Mouse (Mus musculus) ES-Bruce4 (cell line): Measurements from ENCODE around the gene Car7. TPM values are rescaled to one million over a fixed set of nuclear protein-coding genes. Genes with fewer than 3 reads are reported as not detected.
A peak's percentile ranks its signal among the peaks of the same experiment; 100 is the strongest.

Experiments used
- H3K27ac ChIP-seq: 2 replicates; pipeline ENCODE4 v1.5.1; 2012; ENCODE audit warnings: low read length, inconsistent platforms; ENCODE audit not compliant: insufficient read depth
- H3K27me3 ChIP-seq: 2 replicates; pipeline ENCODE4 v1.6.1; 2012; ENCODE audit warnings: mild to moderate bottlenecking, low read length, inconsistent platforms; ENCODE audit not compliant: control insufficient read depth, poor library complexity, insufficient read depth, severe bottlenecking
- H3K36me3 ChIP-seq: 2 replicates; pipeline ENCODE4 v1.6.1; 2012; ENCODE audit warnings: inconsistent platforms, mild to moderate bottlenecking, low read length, moderate library complexity; ENCODE audit not compliant: control insufficient read depth, poor library complexity, insufficient read depth, severe bottlenecking
- H3K4me1 ChIP-seq: one replicate; pipeline ENCODE4 v1.8.1; 2011; ENCODE audit warnings: low read length; ENCODE audit not compliant: control insufficient read depth, insufficient read depth
- H3K4me3 ChIP-seq: 2 replicates; pipeline ENCODE4 v1.5.1; 2011; ENCODE audit warnings: low read depth, mild to moderate bottlenecking, low read length
- H3K9ac ChIP-seq: 2 replicates; pipeline ENCODE4 v1.6.1; 2012; ENCODE audit warnings: low read depth, mild to moderate bottlenecking, inconsistent platforms; ENCODE audit not compliant: poor library complexity, severe bottlenecking
- H3K9me3 ChIP-seq: replicated peaks from 2 replicates; pipeline ENCODE4 v1.6.1; 2012; ENCODE audit warnings: mild to moderate bottlenecking, low read length, inconsistent platforms; ENCODE audit not compliant: control insufficient read depth, poor library complexity, insufficient read depth, severe bottlenecking
- CTCF ChIP-seq: IDR thresholded peaks from one replicate; pipeline ENCODE4 v1.8.1; 2011; ENCODE audit warnings: low read depth, low read length
- EP300 ChIP-seq: IDR thresholded peaks from 2 replicates; pipeline ENCODE4 v1.6.1; 2011; ENCODE audit warnings: low read depth, low read length; ENCODE audit not compliant: insufficient read depth
- POLR2A ChIP-seq: IDR thresholded peaks from one replicate; pipeline ENCODE4 v1.8.1; 2011; ENCODE audit warnings: low read length; ENCODE audit not compliant: insufficient read depth
- polyA plus RNA-seq: library from polyadenylated mRNA; stranded (reverse); fragments of >200 nt; gene quantifications from 2 replicates; pipeline ENCODE4 v1.2.4, GENCODE M21; 2011; ENCODE audit warnings: low read depth; ENCODE audit not compliant: missing spikeins, insufficient read depth, insufficient read length

Gene Car7
- polyA plus RNA-seq, 1 experiment: 1.4 TPM

DNA sequence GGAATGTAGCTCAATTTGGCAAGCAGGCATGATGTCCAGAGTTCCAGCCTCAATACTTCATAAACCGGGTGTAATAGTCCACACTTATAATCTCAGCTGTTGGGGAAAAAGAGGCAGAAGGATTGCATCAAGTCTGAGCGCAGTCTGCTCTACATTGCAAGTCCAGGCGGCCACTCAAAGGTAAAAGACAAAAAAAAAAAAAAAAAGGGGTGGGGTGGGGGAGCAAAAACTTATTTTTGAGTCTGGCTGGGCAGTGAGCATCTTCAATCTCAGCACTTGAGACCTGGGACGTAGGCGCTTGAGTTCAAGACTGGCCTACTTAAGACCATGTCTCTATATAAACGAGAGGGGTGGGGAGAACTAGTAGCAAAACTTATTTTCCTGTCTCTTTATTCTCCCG is 938 bp upstream of the Car7 start:
- Histone ChIP-seq H3K27ac (no peak overlapping the region), H3K4me1 (no peaks in the 10 kb centered on the region), H3K36me3 (peaks cover 16% of the 10 kb centered on the region), H3K4me3 (peak overlapping the region; percentile 88), H3K9me3 (no peaks in the 10 kb centered on the region), H3K9ac (peak overlapping the region; percentile 94), H3K27me3 (no peaks in the 10 kb centered on the region)
- TF ChIP-seq CTCF (no peak), POLR2A (no peak), EP300 (no peak)

DNA sequence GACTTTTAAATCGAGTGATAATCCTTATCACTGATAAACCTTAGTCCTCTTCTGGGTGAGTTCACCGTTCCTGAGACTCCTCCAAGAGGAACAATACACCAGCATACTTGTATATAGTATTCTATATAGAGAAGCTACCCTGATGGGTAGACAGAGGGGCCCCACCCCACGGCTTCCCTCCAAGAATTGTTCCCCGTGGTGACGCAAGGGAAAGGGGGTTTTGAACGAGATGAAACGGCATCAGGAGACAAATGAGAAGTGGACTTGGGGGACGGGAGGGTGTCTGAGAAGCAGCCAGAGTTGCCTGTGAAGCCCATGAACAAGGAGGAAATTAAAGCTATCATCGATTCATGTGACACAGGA is 271 bp downstream of the Car7 start:
- Histone ChIP-seq H3K27ac (no peak overlapping the region), H3K9ac (peak overlapping the region; percentile 94)

DNA sequence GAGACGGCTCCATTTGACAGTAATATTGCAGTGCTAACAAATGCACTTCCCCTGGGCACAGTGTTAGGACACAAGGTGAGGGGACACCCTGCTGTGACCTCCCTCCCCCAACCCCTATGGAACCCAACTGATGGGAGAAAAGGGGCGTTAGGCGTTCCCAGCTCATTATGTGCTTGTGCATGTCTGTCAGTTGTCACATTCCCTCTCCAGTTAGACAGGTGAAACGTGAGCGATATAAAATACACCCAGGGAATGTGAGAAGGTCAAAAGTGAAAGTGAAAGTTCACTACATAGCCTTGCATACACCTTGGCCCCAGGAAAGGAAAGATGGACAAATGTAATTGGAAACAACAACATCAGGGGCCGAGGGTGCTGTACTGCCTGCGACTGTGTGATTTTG is 889 bp downstream of the Car7 start:
- no peak overlapping the region for H3K27ac ChIP-seq
- H3K4me3 ChIP-seq: no peak overlapping the region
- H3K9ac ChIP-seq: no peak overlapping the region

More for the DNA sequence above, 271 bp downstream of the Car7 start:
- H3K4me1 ChIP-seq: no peaks in the 10 kb centered on the region
- H3K4me3 ChIP-seq: peak overlapping the region; percentile 40; the same call in 1 of the 2 replicates
- peaks cover 2% of the 10 kb centered on the region; the same call in 1 of the 2 replicates for H3K27me3 ChIP-seq
- TF ChIP-seq CTCF (no peak), EP300 (no peak), POLR2A (no peak)
- peaks cover 10% of the 10 kb centered on the region for H3K36me3 ChIP-seq
- H3K9me3 ChIP-seq: no peaks in the 10 kb centered on the region

DNA sequence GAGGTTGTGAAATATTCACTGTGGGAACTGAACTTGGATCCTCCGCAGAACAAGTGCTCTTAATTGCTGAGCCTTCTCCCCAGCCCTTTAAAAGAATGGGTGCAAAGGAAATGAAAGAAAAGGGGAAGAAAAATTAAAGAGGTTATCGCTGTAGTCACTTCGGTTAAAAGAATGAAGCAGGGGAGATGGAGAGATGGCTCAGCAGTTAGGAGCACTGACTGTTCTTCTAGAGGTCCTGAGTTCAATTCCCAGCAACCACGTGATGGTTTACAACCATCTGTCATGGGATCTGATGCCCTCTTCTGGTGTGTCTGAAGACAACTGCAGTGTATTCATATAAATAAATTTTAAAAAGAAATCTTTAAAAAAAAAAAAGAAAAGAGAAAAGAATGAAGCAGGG is 1.5 kb downstream of the Car7 start:
- H3K36me3 ChIP-seq: peaks cover 3% of the 10 kb centered on the region; the same call in 1 of the 2 replicates
- no peak overlapping the region for H3K9ac ChIP-seq
- no peak overlapping the region for H3K4me3 ChIP-seq
- peaks cover 14% of the 10 kb centered on the region for H3K27me3 ChIP-seq
- TF ChIP-seq CTCF (no peak), EP300 (no peak), POLR2A (no peak)
- no peaks in the 10 kb centered on the region for H3K9me3 ChIP-seq
- no peak overlapping the region for H3K27ac ChIP-seq
- no peaks in the 10 kb centered on the region for H3K4me1 ChIP-seq

More for the DNA sequence above, 889 bp downstream of the Car7 start:
- no peak for TF ChIP-seq EP300
- H3K27me3 ChIP-seq: peaks cover 7% of the 10 kb centered on the region; the same call in 1 of the 2 replicates
- peaks cover 4% of the 10 kb centered on the region; the same call in 1 of the 2 replicates for H3K36me3 ChIP-seq
- H3K4me1 ChIP-seq: no peaks in the 10 kb centered on the region
- H3K9me3 ChIP-seq: no peaks in the 10 kb centered on the region

DNA sequence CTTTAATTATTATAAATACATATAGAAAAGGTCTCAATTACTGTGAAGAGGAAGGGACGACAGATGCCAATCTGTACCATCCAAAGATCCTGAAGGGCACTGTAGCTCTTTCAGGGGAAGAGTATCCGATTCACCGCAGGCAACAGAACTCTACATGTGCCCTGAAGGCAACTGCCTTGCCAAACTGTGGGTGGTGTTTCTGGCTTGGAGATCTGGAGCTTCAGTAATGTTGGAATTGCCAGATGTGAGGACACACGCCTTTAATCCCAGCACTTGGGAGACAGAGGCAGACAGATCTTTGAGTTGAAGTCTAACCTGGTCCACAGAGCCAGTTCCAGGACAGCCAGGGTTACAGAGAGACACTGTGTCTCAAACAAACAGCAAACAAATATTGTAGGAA is 4.4 kb downstream of the Car7 start:
- no peaks in the 10 kb centered on the region for H3K9me3 ChIP-seq
- H3K4me3 ChIP-seq: no peak overlapping the region
- TF ChIP-seq POLR2A (no peak), EP300 (no peak), CTCF (no peak)
- H3K4me1 ChIP-seq: no peaks in the 10 kb centered on the region
- no peak overlapping the region for H3K9ac ChIP-seq
- H3K36me3 ChIP-seq: no peaks in the 10 kb centered on the region
- no peak overlapping the region for H3K27ac ChIP-seq
- peaks cover 31% of the 10 kb centered on the region for H3K27me3 ChIP-seq

DNA sequence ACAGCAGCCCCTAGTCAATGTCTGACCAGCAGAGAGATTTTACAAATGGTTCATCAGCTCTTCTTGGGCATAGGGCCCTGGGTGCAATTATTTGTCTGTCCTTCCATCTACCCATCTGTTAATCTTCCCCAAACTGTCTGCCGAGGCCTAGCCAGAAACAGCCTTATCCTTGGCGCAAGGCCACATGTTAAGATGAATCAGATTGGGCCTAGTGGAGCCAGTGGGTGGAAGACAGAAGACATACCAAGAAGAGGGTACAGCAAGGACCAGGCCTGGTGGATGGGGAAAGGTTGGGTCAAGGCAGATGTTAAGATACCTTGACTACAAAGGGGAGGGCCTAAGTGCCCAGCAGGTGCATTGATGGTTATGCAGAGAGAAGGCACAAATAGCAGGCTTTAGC is 5.1 kb downstream of the Car7 start:
- Histone ChIP-seq H3K27ac (no peak overlapping the region), H3K4me1 (no peaks in the 10 kb centered on the region), H3K36me3 (no peaks in the 10 kb centered on the region), H3K4me3 (no peak overlapping the region), H3K27me3 (peaks cover 31% of the 10 kb centered on the region), H3K9me3 (no peaks in the 10 kb centered on the region), H3K9ac (no peak overlapping the region)
- TF ChIP-seq POLR2A (no peak), EP300 (no peak), CTCF (no peak)
